Mouse (Mus musculus) mature B cell (primary cell): ENCODE results near the gene AL607142.1.

Experiments
- in situ Hi-C: fragments of 300-500 bp; cut with MboI; formaldehyde crosslinking; loops from 2 replicates; pipeline ENCODE4 v1.14.3; 2019

The AL607142.1 gene

GRCm38 (mm10) chr4:120101186-120101585 lies 36.4 kb downstream of the AL607142.1 start:
- in situ Hi-C loops, result loop anchor here (25.0 kb wide), 1 partner anchor 189 kb away; no protein-coding TSS in a partner anchor

DNA sequence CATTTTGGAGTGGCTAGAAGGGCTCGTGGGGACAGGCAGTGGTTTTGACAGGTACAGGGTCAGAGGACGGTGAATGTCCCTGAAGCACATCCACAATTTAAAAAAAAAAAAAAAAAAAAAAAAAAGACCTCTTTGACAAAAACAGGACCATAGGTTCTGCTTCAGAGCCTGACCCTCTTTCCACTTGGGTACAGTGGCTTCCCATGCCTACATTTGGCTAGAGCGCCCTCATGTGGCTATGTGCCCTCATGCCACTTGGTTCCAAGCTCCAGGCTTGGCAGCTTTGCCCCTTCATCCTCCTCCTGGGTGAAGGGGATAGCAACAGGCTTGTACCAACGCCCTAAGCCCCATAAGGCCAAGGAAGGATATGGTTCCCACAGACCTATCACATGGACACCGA lies 39.8 kb downstream of the AL607142.1 start:
- in situ Hi-C loops, result loop anchor here (25.0 kb wide), 1 partner anchor 192 kb away; no protein-coding TSS in a partner anchor

GRCm38 (mm10) chr4:120106362-120106761 lies 41.6 kb downstream of the AL607142.1 start:
- in situ Hi-C loops, result loop anchor here (25.0 kb wide), 1 partner anchor 194 kb away; no protein-coding TSS in a partner anchor

GRCm38 (mm10) chr4:120107787-120108186 lies 43.0 kb downstream of the AL607142.1 start:
- in situ Hi-C loops, result loop anchor here (25.0 kb wide), 1 partner anchor 195 kb away; no protein-coding TSS in a partner anchor

DNA sequence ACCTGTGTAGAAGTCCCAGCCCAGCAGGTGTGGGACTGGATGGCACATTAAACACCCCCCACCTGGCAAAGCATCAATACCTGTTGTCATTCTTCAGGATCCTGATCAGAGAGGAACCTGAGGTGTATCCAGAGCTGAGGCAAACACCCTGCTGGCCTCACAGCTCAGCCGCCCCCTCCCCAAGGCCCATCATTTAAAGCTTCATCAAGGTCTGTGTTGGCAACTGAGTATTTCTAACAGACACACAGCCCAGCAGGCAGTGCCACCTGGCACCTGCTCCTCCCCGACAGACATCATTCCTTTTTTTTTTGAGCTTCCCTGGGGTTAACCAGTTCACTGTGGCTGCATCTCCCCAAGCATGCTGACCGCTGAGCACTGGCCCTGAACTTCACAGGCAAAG lies 50.7 kb downstream of the AL607142.1 start:
- in situ Hi-C loops, result loop anchor here (25.0 kb wide), 1 partner anchor 203 kb away; no protein-coding TSS in a partner anchor

DNA sequence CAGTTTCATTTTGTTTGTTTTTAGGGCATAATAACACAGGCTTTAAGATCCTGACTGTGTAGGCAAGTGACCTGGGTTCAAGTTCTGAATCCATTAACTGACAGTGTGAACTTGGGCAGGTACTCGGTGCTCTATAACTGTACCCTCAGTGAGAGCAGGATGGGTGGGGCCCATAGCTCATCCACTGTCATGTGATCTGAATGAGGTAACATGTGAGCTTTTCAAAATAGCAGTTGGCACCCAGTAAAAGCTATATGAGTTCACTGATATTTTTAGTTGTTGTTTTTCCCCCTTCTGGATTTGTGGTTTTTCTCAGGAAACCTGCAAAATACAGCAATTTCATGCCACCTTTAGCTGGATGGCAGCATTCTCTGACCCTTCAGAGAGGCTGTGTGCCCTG lies 51.5 kb downstream of the AL607142.1 start:
- in situ Hi-C loops, result loop anchor here (25.0 kb wide), 1 partner anchor 204 kb away; no protein-coding TSS in a partner anchor

GRCm38 (mm10) chr4:120120276-120120675 lies 55.5 kb downstream of the AL607142.1 start:
- in situ Hi-C loops, result loop anchor here (25.0 kb wide), 1 partner anchor 208 kb away; no protein-coding TSS in a partner anchor

DNA sequence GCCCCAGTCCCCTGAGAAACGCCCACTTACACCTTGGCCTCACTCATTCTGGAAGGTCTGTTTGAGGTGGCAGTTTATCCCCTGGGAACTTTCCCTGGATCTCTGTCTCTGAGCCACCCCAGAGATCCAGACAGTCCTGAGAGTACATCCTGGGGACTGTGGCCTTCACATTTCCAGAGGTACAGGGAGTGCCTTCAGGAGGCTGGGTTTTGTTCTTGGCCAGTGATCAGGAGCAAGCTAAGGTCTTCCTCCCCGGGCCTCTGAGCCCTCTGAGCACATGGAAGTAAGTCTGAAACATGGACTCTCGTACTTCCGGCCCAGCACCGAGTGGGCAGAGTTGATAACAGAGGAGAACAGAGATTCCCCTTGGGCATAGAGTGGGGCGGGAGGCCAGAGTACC lies 59.9 kb downstream of the AL607142.1 start:
- in situ Hi-C loops, result loop anchor here (25.0 kb wide), 1 partner anchor 212 kb away; no protein-coding TSS in a partner anchor

GRCm38 (mm10) chr4:120126047-120126446 lies 61.3 kb downstream of the AL607142.1 start:
- in situ Hi-C loops, result no loop called here

DNA sequence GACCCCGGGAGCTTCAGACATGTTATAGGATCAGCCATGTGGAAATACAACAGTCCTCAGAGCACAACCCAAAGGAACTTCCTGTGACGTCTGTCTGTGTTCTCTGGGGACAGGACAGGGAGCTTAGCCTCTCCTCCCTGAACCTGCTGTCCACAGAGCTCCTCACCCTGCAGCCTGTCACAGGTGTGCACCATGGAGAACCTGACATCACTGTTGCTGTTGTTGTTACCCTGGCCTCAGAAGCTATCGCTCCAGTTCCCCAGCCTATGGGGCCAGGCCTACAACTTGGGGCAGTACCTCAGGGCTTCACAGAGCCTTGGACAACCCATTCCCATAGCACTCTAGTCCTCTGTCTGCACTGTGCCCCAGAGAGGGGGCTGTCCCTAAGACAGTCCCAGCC lies 62.5 kb downstream of the AL607142.1 start:
- in situ Hi-C loops, result no loop called here

GRCm38 (mm10) chr4:120128033-120128432 lies 63.2 kb downstream of the AL607142.1 start:
- in situ Hi-C loops, result no loop called here

- in situ Hi-C loops, result no loop called here
Measured at GRCm38 (mm10) chr4:120129233-120129885, 64.6 kb downstream of the AL607142.1 start.

DNA sequence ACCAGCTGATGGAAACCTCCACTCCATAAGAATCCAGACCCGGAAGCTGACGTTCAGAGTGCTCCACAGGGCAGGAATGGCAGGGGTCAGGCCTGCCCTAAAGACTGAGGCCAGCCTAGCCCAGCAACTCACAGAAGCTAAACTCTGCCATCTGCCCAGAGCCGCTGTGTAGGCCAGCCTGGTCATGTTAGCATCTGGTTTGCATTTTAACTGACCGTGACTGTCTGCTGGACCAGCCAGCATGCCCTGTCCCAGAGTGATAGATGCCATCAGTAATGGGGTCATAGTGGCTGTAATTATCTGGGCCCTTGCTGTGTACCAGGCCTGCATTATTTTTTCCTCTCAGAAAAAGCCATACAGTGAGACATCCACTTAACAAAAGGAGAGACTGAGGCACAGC lies 66.1 kb downstream of the AL607142.1 start:
- in situ Hi-C loops, result no loop called here

- in situ Hi-C loops, result no loop called here
Measured at GRCm38 (mm10) chr4:120131441-120132220, 66.8 kb downstream of the AL607142.1 start.

DNA sequence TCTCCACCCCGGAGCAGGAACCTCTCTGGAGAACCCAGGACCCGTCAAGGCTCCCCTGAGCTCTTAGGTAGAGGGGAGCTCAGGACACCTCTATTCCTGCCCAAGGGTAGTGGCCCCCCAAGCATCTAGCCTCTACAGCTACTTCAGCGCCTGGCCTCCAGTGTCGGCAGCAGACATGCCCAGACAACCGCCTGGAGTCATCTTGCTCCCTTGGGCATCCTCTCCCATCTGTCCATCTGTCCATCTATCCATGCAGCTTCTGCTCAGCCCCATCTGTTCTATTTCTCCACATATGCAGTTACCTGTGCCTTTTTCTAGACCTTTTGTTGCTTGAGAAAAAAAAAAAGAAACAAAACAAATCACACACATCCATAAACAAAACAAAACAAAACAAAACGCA lies 69.4 kb downstream of the AL607142.1 start:
- in situ Hi-C loops, result no loop called here

DNA sequence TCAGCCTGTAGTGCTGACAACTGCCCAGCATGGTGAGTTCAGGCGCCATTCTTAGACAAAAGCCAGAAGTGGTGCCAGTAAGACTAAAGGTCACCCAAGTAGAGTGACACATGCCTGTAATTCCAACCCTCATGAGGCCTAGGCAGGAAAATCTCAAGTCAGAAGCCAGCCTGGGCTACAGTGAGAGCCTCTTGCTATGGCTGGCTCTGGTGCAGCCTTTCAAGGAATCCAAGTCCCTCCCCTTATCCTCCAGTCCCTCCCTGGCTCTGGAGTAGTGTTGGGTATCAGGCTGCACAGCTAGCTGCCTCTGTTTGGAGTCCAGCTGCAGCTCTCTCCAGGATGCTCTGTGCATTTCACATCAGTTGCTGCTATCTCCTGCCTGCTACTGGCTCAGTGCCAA lies 77.0 kb downstream of the AL607142.1 start:
- in situ Hi-C loops, result no loop called here

GRCm38 (mm10) chr4:120142905-120143304 lies 78.1 kb downstream of the AL607142.1 start:
- in situ Hi-C loops, result no loop called here
